In genomic region chr6:31155857-31156256, GRCm38 (mm10) we compare ENCODE assay signal across 8 mouse cellular contexts.
DNase-seq lines count a peak whose midpoint lies in the region; ATAC-seq and TF ChIP-seq lines count a peak whose summit lies in the region.

No protein-coding gene starts in this region.

- intact Hi-C loops in gastrocnemius, postnatal 36 days (cut with DNase I), result loop anchor here (5.0 kb wide), 1 partner anchor 79 kb away; no protein-coding TSS in a partner anchor

- TF ChIP-seq EP300 in liver, postnatal 0 days (IDR thresholded peaks at IDR 0.05; ENCODE audit: low read depth), result no peak

- ATAC-seq in liver, postnatal 0 days, result no peak

- DNase-seq in gastrocnemius, adult 18-20 months (ENCODE audit: low spot score), result peak; percentile 66
- DNase-seq in gastrocnemius, postnatal 36 days, result no peak
- peak; percentile 39 for DNase-seq in thymus, adult 2 months
- no peak for DNase-seq in thymus, adult 18-20 months
- peak; percentile 43 for DNase-seq in embryo, embryonic 9.5 days (ENCODE audit: extremely low spot score)
- DNase-seq in heart, postnatal 4 days, result peak; percentile 70
- peak; percentile 52 for DNase-seq in liver, postnatal 0 days

- H3K4me3 ChIP-seq in thymus, adult 2 months (ENCODE audit: control insufficient read depth, insufficient read depth, low read length), result no peak overlapping the region
- no peak overlapping the region for H3K4me3 ChIP-seq in liver, postnatal 0 days (ENCODE audit: low read depth, low read length)
- no peak overlapping the region for H3K4me3 ChIP-seq in small intestine, adult 2 months (ENCODE audit: low read depth, low read length)

- H3K4me2 ChIP-seq in liver, postnatal 0 days (ENCODE audit: low read depth, low read length), result no peak overlapping the region

- no peaks in the 10 kb centered on the region for H3K9me3 ChIP-seq in liver, postnatal 0 days (ENCODE audit: low read length)

- H3K36me3 ChIP-seq in thymus, adult 2 months (ENCODE audit: control insufficient read depth, insufficient read depth, low read length), result no peaks in the 10 kb centered on the region
- H3K36me3 ChIP-seq in liver, postnatal 0 days (replicated peaks; ENCODE audit: insufficient read depth, low read length), result no peaks in the 10 kb centered on the region
- no peaks in the 10 kb centered on the region for H3K36me3 ChIP-seq in small intestine, adult 2 months (ENCODE audit: control insufficient read depth, insufficient read depth, low read length)

- no peak overlapping the region for H3K9ac ChIP-seq in liver, postnatal 0 days (replicated peaks)

- H3K27ac ChIP-seq in thymus, adult 2 months (ENCODE audit: control insufficient read depth, insufficient read depth, low read length), result no peak overlapping the region
- no peak overlapping the region for H3K27ac ChIP-seq in liver, postnatal 0 days (ENCODE audit: low read depth)
- H3K27ac ChIP-seq in small intestine, adult 2 months (ENCODE audit: insufficient read depth, low read depth, low read length), result no peak overlapping the region

- no peak for TF ChIP-seq CTCF in thymus, adult 2 months (IDR thresholded peaks at IDR 0.05; ENCODE audit: borderline replicate concordance, control insufficient read depth, extremely low read depth, insufficient read depth, low read length, poor library complexity)
- peak; percentile 79 for TF ChIP-seq CTCF in liver, postnatal 0 days (IDR thresholded peaks at IDR 0.05; ENCODE audit: low read depth)
- TF ChIP-seq CTCF in small intestine, adult 2 months (IDR thresholded peaks at IDR 0.05; ENCODE audit: extremely low read depth, insufficient read length, insufficient replicate concordance, low read depth, low read length), result peak; percentile 79; the same call in 1 of the 2 replicates

- WGBS in thymus, adult 2 months, result 34% methylated on average over 5 of the region's 5 CpGs
- 26% methylated on average over 5 of the region's 5 CpGs for WGBS in liver, postnatal 0 days (ENCODE audit: insufficient replicate concordance)
- 19% methylated on average over 5 of the region's 5 CpGs for WGBS in small intestine, adult 2 months

- peaks cover 19% of the 10 kb centered on the region for H3K4me1 ChIP-seq in thymus, adult 2 months (replicated peaks; ENCODE audit: control insufficient read depth, insufficient read depth, low read length)
- no peaks in the 10 kb centered on the region for H3K4me1 ChIP-seq in liver, postnatal 0 days (ENCODE audit: insufficient read depth)
- peaks cover 21% of the 10 kb centered on the region for H3K4me1 ChIP-seq in small intestine, adult 2 months (ENCODE audit: control insufficient read depth, insufficient read depth, insufficient read length, low read length)

- H3K27me3 ChIP-seq in thymus, adult 2 months (ENCODE audit: control insufficient read depth, insufficient read depth, low read length), result no peaks in the 10 kb centered on the region
- H3K27me3 ChIP-seq in liver, postnatal 0 days (ENCODE audit: insufficient read depth, low read length), result no peaks in the 10 kb centered on the region
- H3K27me3 ChIP-seq in small intestine, adult 2 months (ENCODE audit: control insufficient read depth, insufficient read depth, low read length), result no peaks in the 10 kb centered on the region

- no peak for TF ChIP-seq POLR2A in thymus, adult 2 months (IDR thresholded peaks at IDR 0.05; ENCODE audit: control insufficient read depth, extremely low read depth, insufficient read depth, low read length, poor library complexity)
- TF ChIP-seq POLR2A in small intestine, adult 2 months (IDR thresholded peaks at IDR 0.05; ENCODE audit: low read depth, low read length), result no peak

Comparison
In these comparisons a context has a peak if more than half of its experiments do, and no peak if none do; other contexts are left out.
1. DNase-seq: peak in gastrocnemius, adult 18-20 months (single experiment), thymus, adult 2 months (single experiment), embryo, embryonic 9.5 days (single experiment), heart, postnatal 4 days (single experiment) and liver, postnatal 0 days (single experiment); none in gastrocnemius, postnatal 36 days (0 of 2) and thymus, adult 18-20 months (0 of 2).